Mouse (Mus musculus) heart, embryonic 11.5 days (tissue): ENCODE data around the gene Cdv3. TPM values are rescaled to one million over a fixed set of nuclear protein-coding genes. Genes with fewer than 3 reads are reported as not detected.

Source experiments
- ATAC-seq: fragments of 200-750 bp; cut with Nextera tagmentation; replicated peaks from 2 replicates; pipeline ENCODE4 v1.8.0; 2017; ENCODE audit warnings: moderate library complexity; ENCODE audit not compliant: insufficient number of reproducible peaks, low FRiP score, low TSS enrichment
- H3K27ac ChIP-seq: fragments of 300-500 bp; sonication (generic); 2 replicates; pipeline ENCODE4 v1.5.1; 2014; ENCODE audit warnings: mild to moderate bottlenecking, low read depth, low read length
- H3K27me3 ChIP-seq: fragments of 300-500 bp; sonication (generic); 2 replicates; pipeline ENCODE4 v1.6.1; 2014; ENCODE audit warnings: mild to moderate bottlenecking, low read length, mixed read lengths; ENCODE audit not compliant: control insufficient read depth, insufficient read depth
- H3K36me3 ChIP-seq: fragments of 300-500 bp; sonication (generic); 2 replicates; pipeline ENCODE4 v1.6.1; 2014; ENCODE audit warnings: mild to moderate bottlenecking, low read length, moderate library complexity, mixed read lengths; ENCODE audit not compliant: control insufficient read depth, insufficient read depth
- H3K4me1 ChIP-seq: fragments of 300-500 bp; sonication (generic); 2 replicates; pipeline ENCODE4 v1.6.1; 2014; ENCODE audit warnings: low read length; ENCODE audit not compliant: control insufficient read depth, insufficient read depth
- H3K4me2 ChIP-seq: fragments of 300-500 bp; sonication (generic); 2 replicates; pipeline ENCODE4 v1.6.1; 2014; ENCODE audit warnings: mild to moderate bottlenecking, moderate library complexity
- H3K4me3 ChIP-seq: fragments of 300-500 bp; sonication (generic); 2 replicates; pipeline ENCODE4 v1.5.1; 2014; ENCODE audit warnings: low read depth, low read length
- H3K9ac ChIP-seq: fragments of 300-500 bp; sonication (generic); 2 replicates; pipeline ENCODE4 v1.6.1; 2014; ENCODE audit warnings: mild to moderate bottlenecking, low read depth, low read length, moderate library complexity
- H3K9me3 ChIP-seq: fragments of 300-500 bp; sonication (generic); replicated peaks from 2 replicates; pipeline ENCODE4 v1.6.1; 2016; ENCODE audit warnings: low read length; ENCODE audit not compliant: control insufficient read depth
- WGBS: fragments of 180-500 bp; shearing (Covaris S2); extraction: QIAGEN DNeasy Blood & Tissue Kit; methylation state at CpG from one replicate; pipeline ENCODE4 v1.1.7; 2014; ENCODE audit not compliant: insufficient replicate concordance; 5-methylcytosine and 5-hydroxymethylcytosine counted together
- polyA plus RNA-seq: library from polyadenylated mRNA; unstranded; fragments of >200 nt; fragmentation: Nextera tagmentation; extraction: Ambion mirVana; gene quantifications from 2 replicates; pipeline ENCODE4 v1.2.1, GENCODE M21; 2014

The Cdv3 gene
- polyA plus RNA-seq, 1 experiment from 2014 or later = 76.8 TPM

GRCm38 (mm10) chr9:103347045-103347444 is 18.6 kb downstream of the Cdv3 start:
- H3K27me3 ChIP-seq = no peaks in the 10 kb centered on the region
- no peaks in the 10 kb centered on the region for H3K9me3 ChIP-seq
- H3K9ac ChIP-seq = no peak overlapping the region
- peaks cover 30% of the 10 kb centered on the region for H3K36me3 ChIP-seq
- no peak overlapping the region for H3K27ac ChIP-seq
- ATAC-seq = no peak
- no peak overlapping the region for H3K4me2 ChIP-seq
- H3K4me1 ChIP-seq = 0 out of 2 replicates have a peak, but pooled peaks cover 2% of the 10 kb centered on the region
- H3K4me3 ChIP-seq = no peak overlapping the region
- 92% methylated on average over 4 of the region's 4 CpGs for WGBS

- peaks cover 8% of the 10 kb centered on the region; the same call in 1 of the 2 replicates for H3K4me1 ChIP-seq
- ATAC-seq = no peak
- no peak overlapping the region for H3K27ac ChIP-seq
- no peak overlapping the region for H3K9ac ChIP-seq
- H3K27me3 ChIP-seq = no peaks in the 10 kb centered on the region
- H3K4me3 ChIP-seq = no peak overlapping the region
- H3K36me3 ChIP-seq = peaks cover 51% of the 10 kb centered on the region
- H3K4me2 ChIP-seq = no peak overlapping the region
- no peaks in the 10 kb centered on the region for H3K9me3 ChIP-seq
Observed at GRCm38 (mm10) chr9:103336912-103337311, 28.7 kb downstream of the Cdv3 start.

- Histone ChIP-seq H3K27me3 (no peaks in the 10 kb centered on the region), H3K36me3 (peaks cover 48% of the 10 kb centered on the region), H3K27ac (no peak overlapping the region), H3K9ac (no peak overlapping the region), H3K4me3 (no peak overlapping the region), H3K9me3 (no peaks in the 10 kb centered on the region), H3K4me1 (peaks cover 8% of the 10 kb centered on the region; the same call in 1 of the 2 replicates), H3K4me2 (no peak overlapping the region)
- 79% methylated on average over 6 of the region's 6 CpGs for WGBS
- ATAC-seq = no peak
Observed at GRCm38 (mm10) chr9:103332663-103333062, 33.0 kb downstream of the Cdv3 start.

GRCm38 (mm10) chr9:103326449-103326848 is 39.2 kb downstream of the Cdv3 start:
- H3K9me3 ChIP-seq = no peaks in the 10 kb centered on the region
- 0 out of 2 replicates have a peak, but pooled peaks have one; percentile 55 for ATAC-seq
- no peak overlapping the region for H3K27ac ChIP-seq

GRCm38 (mm10) chr9:103324678-103325077 is 41.0 kb downstream of the Cdv3 start:
- no peak for ATAC-seq
- Histone ChIP-seq H3K4me2 (no peak overlapping the region), H3K9ac (no peak overlapping the region), H3K9me3 (no peaks in the 10 kb centered on the region), H3K4me1 (no peaks in the 10 kb centered on the region), H3K4me3 (no peak overlapping the region), H3K27me3 (no peaks in the 10 kb centered on the region), H3K36me3 (peaks cover 51% of the 10 kb centered on the region), H3K27ac (no peak overlapping the region)
- 80% methylated on average over 1 of the region's 2 CpGs for WGBS

More at GRCm38 (mm10) chr9:103326449-103326848, 39.2 kb downstream of the Cdv3 start:
- peaks cover 52% of the 10 kb centered on the region for H3K36me3 ChIP-seq
- H3K4me1 ChIP-seq = no peaks in the 10 kb centered on the region
- H3K4me2 ChIP-seq = no peak overlapping the region
- H3K4me3 ChIP-seq = no peak overlapping the region
- no peak overlapping the region for H3K9ac ChIP-seq
- no peaks in the 10 kb centered on the region for H3K27me3 ChIP-seq
- 61% methylated on average over 9 of the region's 9 CpGs for WGBS

GRCm38 (mm10) chr9:103309832-103310231 is 55.8 kb downstream of the Cdv3 start:
- Histone ChIP-seq H3K36me3 (peaks cover 29% of the 10 kb centered on the region), H3K27me3 (no peaks in the 10 kb centered on the region), H3K4me1 (0 out of 2 replicates have a peak, but pooled peaks cover 6% of the 10 kb centered on the region), H3K9me3 (no peaks in the 10 kb centered on the region), H3K9ac (no peak overlapping the region), H3K4me3 (no peak overlapping the region), H3K27ac (no peak overlapping the region), H3K4me2 (no peak overlapping the region)
- 86% methylated on average over 6 of the region's 6 CpGs for WGBS
- ATAC-seq = no peak

- H3K4me1 ChIP-seq = 0 out of 2 replicates have a peak, but pooled peaks cover 6% of the 10 kb centered on the region
- under 1% methylated on average over 40 of the region's 40 CpGs for WGBS
- ATAC-seq = peak; percentile 71
- peak overlapping the region; percentile 86 for H3K4me3 ChIP-seq
- H3K27ac ChIP-seq = peak overlapping the region; percentile 85
- H3K9ac ChIP-seq = peak overlapping the region; percentile 90
- H3K4me2 ChIP-seq = peak overlapping the region; percentile 76
- H3K36me3 ChIP-seq = peaks cover 13% of the 10 kb centered on the region
- H3K27me3 ChIP-seq = no peaks in the 10 kb centered on the region
- H3K9me3 ChIP-seq = no peaks in the 10 kb centered on the region
Observed at GRCm38 (mm10) chr9:103305332-103306041, 60.2 kb downstream of the Cdv3 start.

- Histone ChIP-seq H3K4me1 (0 out of 2 replicates have a peak, but pooled peaks cover 6% of the 10 kb centered on the region), H3K27ac (peak within 1 kb of the TSS; percentile 85), H3K9ac (peak within 1 kb of the TSS; percentile 90), H3K27me3 (no peaks in the 10 kb centered on the region), H3K4me3 (peak within 1 kb of the TSS; percentile 86), H3K4me2 (peak within 1 kb of the TSS; percentile 76), H3K9me3 (no peaks in the 10 kb centered on the region), H3K36me3 (peaks cover 11% of the 10 kb centered on the region)
- ATAC-seq = peak; percentile 92
- under 1% methylated on average over 46 of the region's 49 CpGs for WGBS
Observed at GRCm38 (mm10) chr9:103304927-103305326, 60.7 kb downstream of the Cdv3 start, which contains the start of the genes 1300017J02Rik and Topbp1. TSS of gene 1300017J02Rik (minus strand) at chr9:103305082. TSS of gene Topbp1 (plus strand) at chr9:103305215.
